Mouse (Mus musculus) adrenal gland, postnatal 10 days (tissue): ENCODE data around the gene Tom1. TPM values are rescaled to one million over a fixed set of nuclear protein-coding genes. Genes with fewer than 3 reads are reported as not detected.

Source experiments
- DNase-seq: peaks from one replicate; pipeline ENCODE4 v3.0.0; 2021; ENCODE audit warnings: mixed read lengths
- total RNA-seq, 2 experiments: library from RNA; stranded (reverse); gene quantifications; 2 replicates each; pipeline ENCODE4 v1.2.3; 2021

Tom1 gene
- total RNA-seq, 2 experiments from 2014 or later = 28.3 to 31.5 TPM

GRCm38 (mm10) chr8:75088989-75089881 is 55.7 kb downstream of the Tom1 start:
- peak; percentile 82 for DNase-seq

DNA sequence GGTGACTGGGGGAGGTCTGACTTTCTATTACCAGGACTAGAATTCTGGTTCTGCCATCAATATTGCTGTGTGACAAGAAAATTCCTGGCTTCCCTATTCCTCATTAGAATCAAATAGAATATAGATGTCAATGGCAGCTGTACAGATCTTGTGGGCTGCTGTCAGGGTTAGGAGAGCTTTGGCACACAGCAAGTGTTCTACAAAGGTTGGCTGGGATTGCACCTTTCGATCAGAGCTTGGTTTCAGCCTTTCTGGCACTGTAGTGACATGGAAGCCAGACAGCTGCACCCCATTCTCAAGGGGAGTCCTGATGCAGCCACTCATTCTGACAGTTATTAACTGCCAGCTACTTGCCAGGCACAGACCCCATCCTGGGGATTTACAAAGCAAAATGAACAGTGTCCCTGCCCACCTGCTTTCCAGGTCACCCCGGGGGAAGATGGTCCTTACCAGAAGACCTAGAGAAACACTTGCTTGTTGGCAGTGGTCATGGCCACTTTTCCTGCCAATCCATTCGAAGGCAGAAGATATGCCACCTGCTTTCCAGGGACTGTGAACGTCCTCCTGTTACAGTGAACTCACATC is 57.4 kb downstream of the Tom1 start:
- no peak for DNase-seq

- peak; percentile 96 for DNase-seq
These were observed 60.1 kb downstream of the Tom1 start, which contains the start of gene Hmox1 for GRCm38 (mm10) chr8:75093399-75094156. TSS of gene Hmox1 (plus strand) at chr8:75093621.

DNA sequence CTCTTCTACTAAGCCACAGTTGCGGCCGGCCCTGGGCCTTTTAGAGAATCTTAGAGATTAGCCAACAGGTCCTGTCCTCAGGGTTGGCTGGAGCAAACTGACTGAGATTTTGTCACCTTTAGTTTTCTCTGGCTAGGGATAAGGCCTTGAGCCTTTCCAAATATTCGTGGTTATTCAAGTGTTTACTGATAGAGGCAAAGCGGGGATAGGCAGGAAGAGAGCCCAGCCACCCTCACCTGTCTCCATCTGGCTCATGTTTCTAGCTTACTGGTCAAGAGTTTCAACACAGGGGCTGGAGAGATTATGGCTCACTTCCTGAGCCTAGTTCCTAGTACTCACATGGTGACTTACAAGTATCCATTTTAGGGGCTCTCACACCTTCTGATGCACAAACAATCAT is 69.5 kb downstream of the Tom1 start:
- DNase-seq = no peak

- DNase-seq = no peak
These were observed 69.9 kb downstream of the Tom1 start for GRCm38 (mm10) chr8:75103376-75103878.

- peak; percentile 89 for DNase-seq
These were observed 75.2 kb downstream of the Tom1 start for GRCm38 (mm10) chr8:75108527-75109235.

GRCm38 (mm10) chr8:75109236-75109967 is 75.9 kb downstream of the Tom1 start, which contains the start of gene Mcm5:
TSS of gene Mcm5 (plus strand) at chr8:75109569.
- peak; percentile 98 for DNase-seq

- no peak for DNase-seq
These were observed 76.6 kb downstream of the Tom1 start for GRCm38 (mm10) chr8:75110093-75110492.

DNA sequence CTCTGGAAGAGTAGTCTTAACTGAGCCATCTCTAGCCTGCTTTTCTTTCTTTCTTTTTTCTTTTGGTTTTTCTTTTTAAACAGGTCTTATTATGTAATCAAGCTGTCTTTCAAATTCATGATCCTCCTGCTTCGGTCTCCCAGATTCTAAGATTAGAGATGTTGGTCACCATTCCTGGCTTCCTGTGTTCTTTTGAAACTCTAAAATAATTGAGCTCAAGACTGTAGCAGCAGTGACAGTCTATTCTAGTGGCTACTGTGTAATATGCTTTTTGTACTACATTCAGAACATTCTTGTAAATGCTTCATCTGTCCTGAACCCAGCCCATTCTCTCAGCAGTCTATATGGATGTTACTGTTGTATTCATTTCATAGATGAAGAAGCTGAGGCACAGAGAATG is 85.0 kb downstream of the Tom1 start:
- no peak for DNase-seq

GRCm38 (mm10) chr8:75119287-75119686 is 85.8 kb downstream of the Tom1 start:
- DNase-seq = no peak

Other genes starting within 250 kb of the Tom1 start
- gene Isx, start 160.5 kb upstream of the Tom1 start, total RNA-seq = under 1 TPM in 1 of 2 experiments, not detected in 1; 0.21 TPM
- 10 to 100 TPM; 22.9 to 27.3 TPM for gene Hmgxb4, start 40.3 kb upstream of the Tom1 start, total RNA-seq
- gene Hmox1, start 59.9 kb downstream of the Tom1 start, total RNA-seq = 10 to 100 TPM; 27.3 to 35.5 TPM
- gene Mcm5, start 75.9 kb downstream of the Tom1 start, total RNA-seq = 10 to 100 TPM; 25.6 to 40.0 TPM
- 1 to 10 TPM; 1.6 to 1.7 TPM for gene Rasd2, start 180.2 kb downstream of the Tom1 start, total RNA-seq